Mouse (Mus musculus) olfactory bulb, adult 2 months (tissue): ENCODE results near the gene Lrmp.

Experiments used
- CTCF ChIP-seq: fragments of 200-500 bp; IDR thresholded peaks from 2 replicates; pipeline ENCODE4 v1.5.1; 2012; ENCODE audit warnings: low read depth, mild to moderate bottlenecking, low read length, moderate library complexity; ENCODE audit not compliant: insufficient read depth
- POLR2A ChIP-seq: fragments of 200-500 bp; IDR thresholded peaks from 2 replicates; pipeline ENCODE4 v1.6.1; 2012; ENCODE audit warnings: mild to moderate bottlenecking, low read depth, low read length, moderate library complexity; ENCODE audit not compliant: insufficient read depth

DNA sequence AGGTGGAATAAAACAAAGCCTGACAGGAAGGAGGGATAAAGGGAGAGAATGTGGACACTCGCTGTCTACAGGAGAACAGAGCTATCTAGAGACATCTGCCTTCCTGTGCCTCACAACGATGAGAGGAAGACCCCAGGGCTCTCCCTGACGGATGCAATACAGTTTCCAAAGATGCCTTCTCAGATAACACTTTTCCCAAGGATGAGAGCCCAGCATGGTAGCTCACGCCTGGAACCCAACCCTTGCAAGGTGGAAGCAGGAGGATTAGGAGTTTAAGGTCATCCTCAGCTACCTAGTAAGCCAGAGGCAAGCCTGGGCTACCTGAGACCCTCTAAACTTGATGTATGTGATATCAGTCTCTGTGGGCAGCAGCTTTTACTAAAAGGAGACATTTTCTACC is 33.7 kb upstream of the Lrmp start:
- TF ChIP-seq CTCF (no peak), POLR2A (no peak)
